8 mouse cellular contexts compared by ENCODE assay signal in genomic region chr16:17911052-17911595, GRCm38 (mm10). TPM values are rescaled to one million over a fixed set of nuclear protein-coding genes. Genes with fewer than 3 reads are reported as not detected.
DNase-seq lines count a peak whose midpoint lies in the region; ATAC-seq and TF ChIP-seq lines count a peak whose summit lies in the region.

TSS of gene Ess2 (minus strand) at chr16:17911348.

- peak; percentile 83 to 86 for DNase-seq in CD8-positive naive resting alpha-beta T cell, adult 2 months (ENCODE audit: low read depth in 2 of 2, low spot score in 2 of 2)
- peak; percentile 97 for DNase-seq in c-Kit-positive CD71-negative TER-119-negative erythroid progenitor cells, embryonic 14.5 days (ENCODE audit: low read depth)
- peak; percentile 90 for DNase-seq in forebrain, embryonic 10.5 days (ENCODE audit: extremely low spot score, low spot score)
- peak; percentile 90 to 96 for DNase-seq in kidney, postnatal 25 days
- peak; percentile 93 to 95 (median 94) for DNase-seq in liver, embryonic 14.5 days (ENCODE audit: low read depth in 3 of 3, low spot score in 3 of 3)
- DNase-seq in neural tube, embryonic 11.5 days (ENCODE audit: low spot score): peak; percentile 93
- DNase-seq in stomach, postnatal 0 days (ENCODE audit: low spot score): peak; percentile 89

- H3K27me3 ChIP-seq in forebrain, embryonic 10.5 days (ENCODE audit: poor library complexity, severe bottlenecking): peaks cover 47% of the 10 kb centered on the region
- H3K27me3 ChIP-seq in heart, embryonic 15.5 days: peaks cover 46% of the 10 kb centered on the region
- peaks cover 44% of the 10 kb centered on the region for H3K27me3 ChIP-seq in liver, embryonic 14.5 days (ENCODE audit: control insufficient read depth, insufficient read depth, low read length)
- peaks cover 43% of the 10 kb centered on the region for H3K27me3 ChIP-seq in neural tube, embryonic 11.5 days (ENCODE audit: control insufficient read depth, insufficient read depth, low read length)
- peaks cover 7% of the 10 kb centered on the region; the same call in 1 of the 2 replicates for H3K27me3 ChIP-seq in stomach, postnatal 0 days (ENCODE audit: control insufficient read depth, insufficient read depth, low read length)

- TF ChIP-seq CTCF in liver, embryonic 14.5 days (IDR thresholded peaks at IDR 0.05; ENCODE audit: low read depth): peak; percentile 80
- peak; percentile 86 for TF ChIP-seq CTCF in stomach, postnatal 0 days (IDR thresholded peaks at IDR 0.05; ENCODE audit: low read depth)

- H3K4me2 ChIP-seq in heart, embryonic 15.5 days: peak within 1 kb of the TSS; percentile 89
- H3K4me2 ChIP-seq in liver, embryonic 14.5 days (ENCODE audit: low read depth): peak within 1 kb of the TSS; percentile 93
- H3K4me2 ChIP-seq in neural tube, embryonic 11.5 days (ENCODE audit: low read depth): peak within 1 kb of the TSS; percentile 74
- H3K4me2 ChIP-seq in stomach, postnatal 0 days (replicated peaks; ENCODE audit: low read depth): peak within 1 kb of the TSS; percentile 77

- peak within 1 kb of the TSS; percentile 82 for H3K4me3 ChIP-seq in forebrain, embryonic 10.5 days
- peak within 1 kb of the TSS; percentile 74 for H3K4me3 ChIP-seq in heart, embryonic 15.5 days
- peak within 1 kb of the TSS; percentile 74 for H3K4me3 ChIP-seq in liver, embryonic 14.5 days (ENCODE audit: insufficient read depth in 1 of 2, low read depth in 2 of 2, low read length in 2 of 2)
- H3K4me3 ChIP-seq in neural tube, embryonic 11.5 days (ENCODE audit: low read depth, low read length): peak within 1 kb of the TSS; percentile 67
- peak within 1 kb of the TSS; percentile 85 for H3K4me3 ChIP-seq in stomach, postnatal 0 days (ENCODE audit: low read depth, low read length)

- ATAC-seq in heart, embryonic 15.5 days (replicated peaks; ENCODE audit: insufficient number of reproducible peaks, insufficient read depth, low FRiP score, low read depth): peak; percentile 92
- ATAC-seq in liver, embryonic 14.5 days (ENCODE audit: insufficient read depth): peak; percentile 93
- peak; percentile 89 for ATAC-seq in neural tube, embryonic 11.5 days (ENCODE audit: insufficient read depth, low FRiP score, low TSS enrichment)
- peak; percentile 94 for ATAC-seq in stomach, postnatal 0 days (ENCODE audit: low FRiP score, low TSS enrichment)

- under 1% methylated on average over 35 of the region's 35 CpGs for WGBS in forebrain, embryonic 10.5 days
- under 1% methylated on average over 35 of the region's 35 CpGs for WGBS in heart, embryonic 15.5 days
- WGBS in liver, embryonic 14.5 days (ENCODE audit: insufficient replicate concordance): 0% methylated on average over 35 of the region's 35 CpGs
- WGBS in neural tube, embryonic 11.5 days: under 1% methylated on average over 35 of the region's 35 CpGs
- WGBS in stomach, postnatal 0 days: under 1% methylated on average over 35 of the region's 35 CpGs

- H3K4me1 ChIP-seq in forebrain, embryonic 10.5 days: peaks cover 22% of the 10 kb centered on the region
- H3K4me1 ChIP-seq in heart, embryonic 15.5 days (replicated peaks): peaks cover 21% of the 10 kb centered on the region
- H3K4me1 ChIP-seq in liver, embryonic 14.5 days (replicated peaks; ENCODE audit: control insufficient read depth in 2 of 2, insufficient read depth in 2 of 2, low read length in 1 of 2): peaks cover 3 to 9% of the 10 kb centered on the region in 2 experiments; a peak in 2 of 4 replicates
- peaks cover 10% of the 10 kb centered on the region for H3K4me1 ChIP-seq in neural tube, embryonic 11.5 days (ENCODE audit: control insufficient read depth, insufficient read depth, low read length)
- peaks cover 5% of the 10 kb centered on the region; the same call in 1 of the 2 replicates for H3K4me1 ChIP-seq in stomach, postnatal 0 days (replicated peaks; ENCODE audit: control insufficient read depth, insufficient read depth)

- H3K27ac ChIP-seq in forebrain, embryonic 10.5 days: peak within 1 kb of the TSS; percentile 94
- peak within 1 kb of the TSS; percentile 66 for H3K27ac ChIP-seq in heart, embryonic 15.5 days
- H3K27ac ChIP-seq in liver, embryonic 14.5 days: no peak within 1 kb of the TSS
- H3K27ac ChIP-seq in neural tube, embryonic 11.5 days (ENCODE audit: low read depth, low read length): 0 out of 2 replicates have a peak within 1 kb of the TSS, but pooled peaks have one; percentile 35
- peak within 1 kb of the TSS; percentile 69 for H3K27ac ChIP-seq in stomach, postnatal 0 days (replicated peaks)

- TF ChIP-seq EP300 in liver, embryonic 14.5 days (IDR thresholded peaks at IDR 0.05; ENCODE audit: low read depth): 0 out of 2 replicates have a peak, but pooled peaks have one; percentile 9
- TF ChIP-seq EP300 in stomach, postnatal 0 days (optimal IDR thresholded peaks at IDR 0.05): no peak

- H3K36me3 ChIP-seq in forebrain, embryonic 10.5 days (replicated peaks): peaks cover 37% of the 10 kb centered on the region
- H3K36me3 ChIP-seq in heart, embryonic 15.5 days: peaks cover 33% of the 10 kb centered on the region
- peaks cover 12% of the 10 kb centered on the region for H3K36me3 ChIP-seq in liver, embryonic 14.5 days (replicated peaks; ENCODE audit: control insufficient read depth, insufficient read depth, low read depth)
- H3K36me3 ChIP-seq in neural tube, embryonic 11.5 days (ENCODE audit: control insufficient read depth, insufficient read depth, low read length): peaks cover 14% of the 10 kb centered on the region
- H3K36me3 ChIP-seq in stomach, postnatal 0 days (ENCODE audit: control insufficient read depth, insufficient read depth, low read length): peaks cover 19% of the 10 kb centered on the region

- H3K9me3 ChIP-seq in forebrain, embryonic 10.5 days: no peaks in the 10 kb centered on the region
- no peaks in the 10 kb centered on the region for H3K9me3 ChIP-seq in heart, embryonic 15.5 days (replicated peaks)
- no peaks in the 10 kb centered on the region for H3K9me3 ChIP-seq in liver, embryonic 14.5 days (ENCODE audit: control insufficient read depth, low read length)
- no peaks in the 10 kb centered on the region for H3K9me3 ChIP-seq in neural tube, embryonic 11.5 days (ENCODE audit: control insufficient read depth, low read length)
- H3K9me3 ChIP-seq in stomach, postnatal 0 days (ENCODE audit: control insufficient read depth, low read length): no peaks in the 10 kb centered on the region

- peak within 1 kb of the TSS; percentile 72 for H3K9ac ChIP-seq in heart, embryonic 15.5 days
- H3K9ac ChIP-seq in liver, embryonic 14.5 days (replicated peaks): peak within 1 kb of the TSS; percentile 71
- H3K9ac ChIP-seq in neural tube, embryonic 11.5 days (ENCODE audit: low read length): peak within 1 kb of the TSS; percentile 73
- peak within 1 kb of the TSS; percentile 77 for H3K9ac ChIP-seq in stomach, postnatal 0 days (ENCODE audit: low read length)

RNA-seq across cellular contexts. Expression of gene Ess2, which starts in this region (rescaled TPM):
- polyA plus RNA-seq in forebrain, embryonic 10.5 days (2016; fragmentation: Nextera tagmentation; extraction: Ambion mirVana): 55.2 and 56.2 TPM in 2 replicates
- polyA plus RNA-seq in heart, embryonic 15.5 days (2015; fragmentation: Nextera tagmentation; extraction: Ambion mirVana): 25.0 and 34.5 TPM in 2 replicates
- polyA plus RNA-seq in liver, embryonic 14.5 days (2012; rRNA removed): 6.3 and 7.5 TPM in 2 replicates
- 6.8 and 7.6 TPM in 2 replicates for polyA plus RNA-seq in liver, embryonic 14.5 days (2014; fragmentation: Nextera tagmentation; extraction: Ambion mirVana)
- polyA plus RNA-seq in neural tube, embryonic 11.5 days (2014; fragmentation: Nextera tagmentation; extraction: Ambion mirVana): 42.0 and 45.1 TPM in 2 replicates
- 15.6 and 17.0 TPM in 2 replicates for polyA plus RNA-seq in stomach, postnatal 0 days (2015; fragmentation: Nextera tagmentation; extraction: Ambion mirVana)
